Mouse (Mus musculus) kidney, postnatal 0 days (tissue): Measurements from ENCODE around the gene Ly9. TPM values are rescaled to one million over a fixed set of nuclear protein-coding genes. Genes with fewer than 3 reads are reported as not detected.

Source experiments
- ATAC-seq: fragments of 200-750 bp; cut with Nextera tagmentation; replicated peaks from 2 replicates; pipeline ENCODE4 v1.8.0; 2017; ENCODE audit warnings: low read depth, moderate number of reproducible peaks, moderate TSS enrichment, moderate library complexity; ENCODE audit not compliant: low FRiP score
- DNase-seq: peaks from one replicate; pipeline ENCODE4 v3.0.0-alpha.2; 2016; ENCODE audit warnings: low spot score
- H3K27ac ChIP-seq: fragments of 300-500 bp; sonication (generic); 2 replicates; pipeline ENCODE4 v1.5.1; 2014; ENCODE audit warnings: mild to moderate bottlenecking
- H3K27me3 ChIP-seq: fragments of 300-500 bp; sonication (generic); 2 replicates; pipeline ENCODE4 v1.6.1; 2014; ENCODE audit warnings: low read length, mixed read lengths; ENCODE audit not compliant: insufficient read depth
- H3K36me3 ChIP-seq: fragments of 300-500 bp; sonication (generic); 2 replicates; pipeline ENCODE4 v1.6.1; 2014; ENCODE audit warnings: low read length, mixed read lengths; ENCODE audit not compliant: insufficient read depth
- H3K4me1 ChIP-seq: fragments of 300-500 bp; sonication (generic); replicated peaks from 2 replicates; pipeline ENCODE4 v1.6.1; 2014; ENCODE audit warnings: antibody characterized with exemption, low read length, mixed read lengths; ENCODE audit not compliant: insufficient read depth
- H3K4me2 ChIP-seq: fragments of 300-500 bp; sonication (generic); 2 replicates; pipeline ENCODE4 v1.6.1; 2014; ENCODE audit warnings: mild to moderate bottlenecking, low read length, moderate library complexity, mixed read lengths
- H3K4me3 ChIP-seq: fragments of 300-500 bp; sonication (generic); replicated peaks from 2 replicates; pipeline ENCODE4 v1.5.1; 2014; ENCODE audit warnings: low read depth, low read length
- H3K9ac ChIP-seq: fragments of 300-500 bp; sonication (generic); 2 replicates; pipeline ENCODE4 v1.6.1; 2014; ENCODE audit warnings: low read depth, low read length
- H3K9me3 ChIP-seq: fragments of 300-500 bp; sonication (generic); replicated peaks from 2 replicates; pipeline ENCODE4 v1.6.1; 2016; ENCODE audit warnings: low read length, inconsistent platforms, mixed read lengths
- CTCF ChIP-seq: IDR thresholded peaks from 2 replicates; pipeline ENCODE4 v1.5.1; 2016; ENCODE audit warnings: antibody characterized with exemption, low read depth, mild to moderate bottlenecking, moderate library complexity
- WGBS: fragments of 180-500 bp; shearing (Covaris S2); extraction: QIAGEN DNeasy Blood & Tissue Kit; methylation state at CpG from one replicate; pipeline ENCODE4 v1.1.7; 2014; 5-methylcytosine and 5-hydroxymethylcytosine counted together
- polyA plus RNA-seq: library from polyadenylated mRNA; unstranded; fragments of >200 nt; fragmentation: Nextera tagmentation; extraction: Ambion mirVana; gene quantifications from 2 replicates; pipeline ENCODE4 v1.2.1, GENCODE M21; 2015

The Ly9 gene
- polyA plus RNA-seq, 1 experiment from 2014 or later: 0.17 TPM

GRCm38 (mm10) chr1:171638686-171639085 is 31.5 kb upstream of the Ly9 start:
- DNase-seq (no peak), ATAC-seq (no peak)
- no peak overlapping the region for H3K4me2 ChIP-seq
- no peak for TF ChIP-seq CTCF
- no peaks in the 10 kb centered on the region for H3K4me1 ChIP-seq
- no peak overlapping the region for H3K27ac ChIP-seq
- H3K9ac ChIP-seq: no peak overlapping the region
- no peak overlapping the region for H3K4me3 ChIP-seq
- 63% methylated on average over 2 of the region's 2 CpGs for WGBS
- H3K9me3 ChIP-seq: no peaks in the 10 kb centered on the region
- H3K36me3 ChIP-seq: no peaks in the 10 kb centered on the region
- no peaks in the 10 kb centered on the region for H3K27me3 ChIP-seq

- DNase-seq: no peak
- H3K4me3 ChIP-seq: no peak overlapping the region
- H3K9ac ChIP-seq: no peak overlapping the region
- no peak overlapping the region for H3K27ac ChIP-seq
- H3K9me3 ChIP-seq: no peaks in the 10 kb centered on the region
- H3K27me3 ChIP-seq: no peaks in the 10 kb centered on the region
- H3K4me1 ChIP-seq: no peaks in the 10 kb centered on the region
- no peaks in the 10 kb centered on the region for H3K36me3 ChIP-seq
- TF ChIP-seq CTCF: no peak
- 77% methylated on average over 8 of the region's 8 CpGs for WGBS
- ATAC-seq: no peak
- no peak overlapping the region for H3K4me2 ChIP-seq
Measured at GRCm38 (mm10) chr1:171637101-171637500, 29.9 kb upstream of the Ly9 start.

GRCm38 (mm10) chr1:171635696-171636095 is 28.5 kb upstream of the Ly9 start:
- Histone ChIP-seq H3K27ac (no peak overlapping the region), H3K9ac (no peak overlapping the region), H3K4me1 (no peaks in the 10 kb centered on the region), H3K9me3 (no peaks in the 10 kb centered on the region), H3K4me2 (no peak overlapping the region), H3K36me3 (no peaks in the 10 kb centered on the region), H3K27me3 (no peaks in the 10 kb centered on the region), H3K4me3 (no peak overlapping the region)
- no peak for TF ChIP-seq CTCF
- DNase-seq (peak; percentile 57), ATAC-seq (no peak)
- 28% methylated on average over 6 of the region's 6 CpGs for WGBS

GRCm38 (mm10) chr1:171631447-171631846 is 24.2 kb upstream of the Ly9 start:
- ATAC-seq (no peak), DNase-seq (no peak)
- H3K4me2 ChIP-seq: no peak overlapping the region
- no peak overlapping the region for H3K9ac ChIP-seq
- H3K4me3 ChIP-seq: no peak overlapping the region
- 66% methylated on average over 2 of the region's 2 CpGs for WGBS
- H3K36me3 ChIP-seq: no peaks in the 10 kb centered on the region
- no peak overlapping the region for H3K27ac ChIP-seq
- H3K4me1 ChIP-seq: no peaks in the 10 kb centered on the region
- no peak for TF ChIP-seq CTCF
- no peaks in the 10 kb centered on the region for H3K9me3 ChIP-seq
- no peaks in the 10 kb centered on the region for H3K27me3 ChIP-seq

GRCm38 (mm10) chr1:171630912-171631311 is 23.7 kb upstream of the Ly9 start:
- no peak for DNase-seq
- H3K27me3 ChIP-seq: no peaks in the 10 kb centered on the region
- no peaks in the 10 kb centered on the region for H3K36me3 ChIP-seq
- H3K9me3 ChIP-seq: no peaks in the 10 kb centered on the region
- TF ChIP-seq CTCF: no peak
- no peak overlapping the region for H3K27ac ChIP-seq
- H3K9ac ChIP-seq: no peak overlapping the region
- no peak overlapping the region for H3K4me2 ChIP-seq
- H3K4me1 ChIP-seq: no peaks in the 10 kb centered on the region
- no peak for ATAC-seq
- H3K4me3 ChIP-seq: no peak overlapping the region
- WGBS: 74% methylated on average over 4 of the region's 4 CpGs

GRCm38 (mm10) chr1:171630041-171630440 is 22.8 kb upstream of the Ly9 start:
- H3K9ac ChIP-seq: no peak overlapping the region
- no peaks in the 10 kb centered on the region for H3K9me3 ChIP-seq
- H3K36me3 ChIP-seq: no peaks in the 10 kb centered on the region
- DNase-seq (no peak), ATAC-seq (no peak)
- no peak for TF ChIP-seq CTCF
- 46% methylated on average over 7 of the region's 7 CpGs for WGBS
- H3K27ac ChIP-seq: no peak overlapping the region
- H3K4me2 ChIP-seq: no peak overlapping the region
- H3K4me3 ChIP-seq: no peak overlapping the region
- H3K4me1 ChIP-seq: no peaks in the 10 kb centered on the region
- H3K27me3 ChIP-seq: no peaks in the 10 kb centered on the region

- no peak overlapping the region for H3K4me2 ChIP-seq
- ATAC-seq (no peak), DNase-seq (no peak)
- H3K4me1 ChIP-seq: no peaks in the 10 kb centered on the region
- no peaks in the 10 kb centered on the region for H3K9me3 ChIP-seq
- no peak overlapping the region for H3K4me3 ChIP-seq
- 30% methylated on average over 6 of the region's 6 CpGs for WGBS
- no peaks in the 10 kb centered on the region for H3K36me3 ChIP-seq
- H3K27me3 ChIP-seq: no peaks in the 10 kb centered on the region
- H3K9ac ChIP-seq: no peak overlapping the region
- no peak overlapping the region for H3K27ac ChIP-seq
- TF ChIP-seq CTCF: no peak
Measured at GRCm38 (mm10) chr1:171629168-171629567, 22.0 kb upstream of the Ly9 start.
